Mouse (Mus musculus): ENCODE results near the gene Stk10. TPM values are rescaled to one million over a fixed set of nuclear protein-coding genes. Genes with fewer than 3 reads are reported as not detected.

The Stk10 gene
- polyA plus RNA-seq, 1 experiment from 2014 or later: 3.2 TPM

- Histone ChIP-seq H3K27me3 (ENCODE audit: control insufficient read depth, insufficient read depth, low read depth, low read length) (no peaks in the 10 kb centered on the region), H3K27ac (ENCODE audit: low read length) (no peak overlapping the region), H3K4me1 (replicated peaks; ENCODE audit: control insufficient read depth, insufficient read depth, low read length) (peaks cover 28% of the 10 kb centered on the region), H3K4me2 (ENCODE audit: low read depth, low read length) (no peak overlapping the region), H3K9me3 (ENCODE audit: control insufficient read depth, low read length) (no peaks in the 10 kb centered on the region), H3K36me3 (ENCODE audit: control insufficient read depth, insufficient read depth, low read length) (no peaks in the 10 kb centered on the region), H3K9ac (ENCODE audit: low read length) (no peak overlapping the region), H3K4me3 (ENCODE audit: low read length) (no peak overlapping the region)
- WGBS: 91% methylated on average over 4 of the region's 4 CpGs
- no peak for ATAC-seq (ENCODE audit: low read depth)
Observed at GRCm38 (mm10) chr11:32535646-32536045, 2.5 kb downstream of the Stk10 start.

- Histone ChIP-seq H3K4me2 (ENCODE audit: low read depth, low read length) (no peak overlapping the region), H3K4me1 (replicated peaks; ENCODE audit: control insufficient read depth, insufficient read depth, low read length) (peaks cover 27% of the 10 kb centered on the region), H3K27me3 (ENCODE audit: control insufficient read depth, insufficient read depth, low read depth, low read length) (no peaks in the 10 kb centered on the region), H3K36me3 (ENCODE audit: control insufficient read depth, insufficient read depth, low read length) (no peaks in the 10 kb centered on the region), H3K4me3 (ENCODE audit: low read length) (no peak overlapping the region), H3K27ac (ENCODE audit: low read length) (no peak overlapping the region), H3K9ac (ENCODE audit: low read length) (no peak overlapping the region), H3K9me3 (ENCODE audit: control insufficient read depth, low read length) (no peaks in the 10 kb centered on the region)
- no peak for ATAC-seq (ENCODE audit: low read depth)
- 51% methylated on average over 7 of the region's 7 CpGs for WGBS
Observed at GRCm38 (mm10) chr11:32536954-32537353, 3.8 kb downstream of the Stk10 start.

- Histone ChIP-seq H3K27me3 (ENCODE audit: control insufficient read depth, insufficient read depth, low read depth, low read length) (no peaks in the 10 kb centered on the region), H3K9me3 (ENCODE audit: control insufficient read depth, low read length) (no peaks in the 10 kb centered on the region), H3K36me3 (ENCODE audit: control insufficient read depth, insufficient read depth, low read length) (no peaks in the 10 kb centered on the region), H3K4me2 (ENCODE audit: low read depth, low read length) (no peak overlapping the region), H3K9ac (ENCODE audit: low read length) (no peak overlapping the region), H3K4me1 (replicated peaks; ENCODE audit: control insufficient read depth, insufficient read depth, low read length) (peaks cover 24% of the 10 kb centered on the region), H3K27ac (ENCODE audit: low read length) (peak overlapping the region; percentile 23), H3K4me3 (ENCODE audit: low read length) (no peak overlapping the region)
- peak; percentile 26 for ATAC-seq (ENCODE audit: low read depth)
- 58% methylated on average over 6 of the region's 6 CpGs for WGBS
Observed at GRCm38 (mm10) chr11:32538435-32538834, 5.3 kb downstream of the Stk10 start.

GRCm38 (mm10) chr11:32538846-32539245, 5.7 kb downstream of the Stk10 start:
- 75% methylated on average over 4 of the region's 4 CpGs for WGBS
- Histone ChIP-seq H3K27ac (ENCODE audit: low read length) (peak overlapping the region; percentile 23), H3K4me1 (replicated peaks; ENCODE audit: control insufficient read depth, insufficient read depth, low read length) (peaks cover 21% of the 10 kb centered on the region), H3K36me3 (ENCODE audit: control insufficient read depth, insufficient read depth, low read length) (no peaks in the 10 kb centered on the region), H3K4me3 (ENCODE audit: low read length) (no peak overlapping the region), H3K9me3 (ENCODE audit: control insufficient read depth, low read length) (no peaks in the 10 kb centered on the region), H3K27me3 (ENCODE audit: control insufficient read depth, insufficient read depth, low read depth, low read length) (no peaks in the 10 kb centered on the region), H3K4me2 (ENCODE audit: low read depth, low read length) (no peak overlapping the region), H3K9ac (ENCODE audit: low read length) (no peak overlapping the region)
- ATAC-seq (ENCODE audit: low read depth): no peak; the same call in 1 of the 2 replicates

GRCm38 (mm10) chr11:32539717-32540116, 6.6 kb downstream of the Stk10 start:
- peak; percentile 38; the same call in 1 of the 2 replicates for ATAC-seq (ENCODE audit: low read depth)
- no peak overlapping the region for H3K27ac ChIP-seq (ENCODE audit: low read length)
- no peaks in the 10 kb centered on the region for H3K36me3 ChIP-seq (ENCODE audit: control insufficient read depth, insufficient read depth, low read length)
- 55% methylated on average over 7 of the region's 7 CpGs for WGBS
- H3K9me3 ChIP-seq (ENCODE audit: control insufficient read depth, low read length): no peaks in the 10 kb centered on the region
- H3K4me2 ChIP-seq (ENCODE audit: low read depth, low read length): no peak overlapping the region
- no peak overlapping the region for H3K9ac ChIP-seq (ENCODE audit: low read length)
- peaks cover 20% of the 10 kb centered on the region for H3K4me1 ChIP-seq (replicated peaks; ENCODE audit: control insufficient read depth, insufficient read depth, low read length)
- H3K27me3 ChIP-seq (ENCODE audit: control insufficient read depth, insufficient read depth, low read depth, low read length): no peaks in the 10 kb centered on the region
- H3K4me3 ChIP-seq (ENCODE audit: low read length): no peak overlapping the region

- Histone ChIP-seq H3K9me3 (ENCODE audit: control insufficient read depth, low read length) (no peaks in the 10 kb centered on the region), H3K36me3 (ENCODE audit: control insufficient read depth, insufficient read depth, low read length) (no peaks in the 10 kb centered on the region), H3K4me2 (ENCODE audit: low read depth, low read length) (no peak overlapping the region), H3K27me3 (ENCODE audit: control insufficient read depth, insufficient read depth, low read depth, low read length) (no peaks in the 10 kb centered on the region), H3K9ac (ENCODE audit: low read length) (no peak overlapping the region), H3K4me1 (replicated peaks; ENCODE audit: control insufficient read depth, insufficient read depth, low read length) (peaks cover 20% of the 10 kb centered on the region), H3K4me3 (ENCODE audit: low read length) (no peak overlapping the region), H3K27ac (ENCODE audit: low read length) (no peak overlapping the region)
- no peak for ATAC-seq (ENCODE audit: low read depth)
- WGBS: 60% methylated on average over 6 of the region's 6 CpGs
Observed at GRCm38 (mm10) chr11:32540463-32540862, 7.4 kb downstream of the Stk10 start.

- no peak overlapping the region for H3K4me3 ChIP-seq (ENCODE audit: low read length)
- H3K27ac ChIP-seq (ENCODE audit: low read length): no peak overlapping the region
- H3K9me3 ChIP-seq (ENCODE audit: control insufficient read depth, low read length): no peaks in the 10 kb centered on the region
- ATAC-seq (ENCODE audit: low read depth): no peak
- 93% methylated on average over 4 of the region's 4 CpGs for WGBS
- H3K27me3 ChIP-seq (ENCODE audit: control insufficient read depth, insufficient read depth, low read depth, low read length): no peaks in the 10 kb centered on the region
- H3K4me1 ChIP-seq (replicated peaks; ENCODE audit: control insufficient read depth, insufficient read depth, low read length): peaks cover 32% of the 10 kb centered on the region
- no peak overlapping the region for H3K4me2 ChIP-seq (ENCODE audit: low read depth, low read length)
- H3K36me3 ChIP-seq (ENCODE audit: control insufficient read depth, insufficient read depth, low read length): no peaks in the 10 kb centered on the region
- no peak overlapping the region for H3K9ac ChIP-seq (ENCODE audit: low read length)
Observed at GRCm38 (mm10) chr11:32542181-32542580, 9.1 kb downstream of the Stk10 start.

- peak; percentile 13; the same call in 1 of the 2 replicates for ATAC-seq (ENCODE audit: low read depth)
- no peak overlapping the region for H3K9ac ChIP-seq (ENCODE audit: low read length)
- H3K27me3 ChIP-seq (ENCODE audit: control insufficient read depth, insufficient read depth, low read depth, low read length): no peaks in the 10 kb centered on the region
- no peaks in the 10 kb centered on the region for H3K36me3 ChIP-seq (ENCODE audit: control insufficient read depth, insufficient read depth, low read length)
- H3K4me3 ChIP-seq (ENCODE audit: low read length): no peak overlapping the region
- H3K4me1 ChIP-seq (replicated peaks; ENCODE audit: control insufficient read depth, insufficient read depth, low read length): peaks cover 34% of the 10 kb centered on the region
- no peaks in the 10 kb centered on the region for H3K9me3 ChIP-seq (ENCODE audit: control insufficient read depth, low read length)
- H3K27ac ChIP-seq (ENCODE audit: low read length): no peak overlapping the region
- no peak overlapping the region for H3K4me2 ChIP-seq (ENCODE audit: low read depth, low read length)
- WGBS: 52% methylated on average over 3 of the region's 3 CpGs
Observed at GRCm38 (mm10) chr11:32542687-32543411, 9.7 kb downstream of the Stk10 start.

GRCm38 (mm10) chr11:32544041-32544440, 10.9 kb downstream of the Stk10 start:
- peaks cover 34% of the 10 kb centered on the region for H3K4me1 ChIP-seq (replicated peaks; ENCODE audit: control insufficient read depth, insufficient read depth, low read length)
- ATAC-seq (ENCODE audit: low read depth): no peak
- no peak overlapping the region for H3K27ac ChIP-seq (ENCODE audit: low read length)
- 69% methylated on average over 6 of the region's 6 CpGs for WGBS
- H3K9ac ChIP-seq (ENCODE audit: low read length): no peak overlapping the region
- no peaks in the 10 kb centered on the region for H3K27me3 ChIP-seq (ENCODE audit: control insufficient read depth, insufficient read depth, low read depth, low read length)
- H3K36me3 ChIP-seq (ENCODE audit: control insufficient read depth, insufficient read depth, low read length): no peaks in the 10 kb centered on the region
- no peaks in the 10 kb centered on the region for H3K9me3 ChIP-seq (ENCODE audit: control insufficient read depth, low read length)
- H3K4me3 ChIP-seq (ENCODE audit: low read length): no peak overlapping the region
- H3K4me2 ChIP-seq (ENCODE audit: low read depth, low read length): no peak overlapping the region

Data from lung, embryonic 16.5 days (tissue).